Mouse (Mus musculus) MEL (cell line): ENCODE results near the gene Ddx6. TPM values are rescaled to one million over a fixed set of nuclear protein-coding genes. Genes with fewer than 3 reads are reported as not detected.

Experiments
- DNase-seq: peaks from one replicate; pipeline ENCODE4 v3.0.0; 2011; ENCODE audit warnings: low read depth, low spot score
- H3K27ac ChIP-seq: 2 replicates; pipeline ENCODE4 v1.5.1; 2012; ENCODE audit warnings: low read depth, mild to moderate bottlenecking, control low read depth, low read length, moderate library complexity; ENCODE audit not compliant: control insufficient read depth
- H3K27me3 ChIP-seq, 2 experiments: fragments of 150-350 bp in 1 of 2; sonication (generic) in 1 of 2; 2 replicates each; pipeline ENCODE4 v1.6.1; 2012; ENCODE audit warnings: low read length in 2 of 2, mild to moderate bottlenecking in 2 of 2, improper control_type of control experiment in 1 of 2, moderate library complexity in 1 of 2; ENCODE audit not compliant: insufficient read depth in 2 of 2, control insufficient read depth in 1 of 2
- H3K36me3 ChIP-seq, 2 experiments: 2 replicates each; pipeline ENCODE4 v1.6.1; 2012 to 2014; ENCODE audit warnings: low read length in 2 of 2, improper control_type of control experiment in 1 of 2, inconsistent platforms in 1 of 2, mild to moderate bottlenecking in 1 of 2; ENCODE audit not compliant: insufficient read depth in 2 of 2, control insufficient read depth in 1 of 2
- H3K4me1 ChIP-seq, 2 experiments: fragments of 150-350 bp in 1 of 2; sonication (generic) in 1 of 2; 2 replicates each; pipeline ENCODE4 v1.6.1; 2012; ENCODE audit warnings: low read length in 2 of 2, improper control_type of control experiment in 1 of 2, mild to moderate bottlenecking in 1 of 2; ENCODE audit not compliant: insufficient read depth in 2 of 2, control insufficient read depth in 1 of 2
- H3K4me3 ChIP-seq, 2 experiments: fragments of 150-350 bp in 1 of 2; sonication (generic) in 1 of 2; 2 replicates each; pipeline ENCODE4 v1.5.1; 2012; ENCODE audit warnings: low read depth in 2 of 2, low read length in 2 of 2, mild to moderate bottlenecking in 2 of 2, moderate library complexity in 2 of 2, control low read depth in 1 of 2, improper control_type of control experiment in 1 of 2; ENCODE audit not compliant: control insufficient read depth in 1 of 2, insufficient read depth in 1 of 2
- H3K79me2 ChIP-seq: 2 replicates; pipeline ENCODE4 v1.6.1; 2012; ENCODE audit warnings: mild to moderate bottlenecking, low read length, moderate library complexity; ENCODE audit not compliant: control insufficient read depth, poor library complexity, insufficient read depth
- H3K9ac ChIP-seq: 2 replicates; pipeline ENCODE4 v1.6.1; 2012; ENCODE audit warnings: low read depth, mild to moderate bottlenecking, control low read depth, low read length, moderate library complexity; ENCODE audit not compliant: control insufficient read depth, poor library complexity, severe bottlenecking
- H3K9me3 ChIP-seq: fragments of 150-350 bp; sonication (generic); replicated peaks from 2 replicates; pipeline ENCODE4 v1.6.1; 2012; ENCODE audit warnings: mild to moderate bottlenecking, low read length, improper control_type of control experiment, moderate library complexity; ENCODE audit not compliant: insufficient read depth
- BHLHE40 ChIP-seq: IDR thresholded peaks from 2 replicates; pipeline ENCODE4 v1.6.1; 2012; ENCODE audit warnings: low read depth, mild to moderate bottlenecking, inconsistent platforms, low read length, improper control_type of control experiment, borderline replicate concordance
- CHD1 ChIP-seq: IDR thresholded peaks from 2 replicates; pipeline ENCODE4 v1.6.1; 2012; ENCODE audit warnings: low read depth, mild to moderate bottlenecking, inconsistent platforms, low read length, improper control_type of control experiment
- CHD2 ChIP-seq: IDR thresholded peaks from 2 replicates; pipeline ENCODE4 v1.6.1; 2011; ENCODE audit warnings: low read length, improper control_type of control experiment
- CTCF ChIP-seq, 3 experiments: IDR thresholded peaks in 2 of 3; conservative IDR thresholded peaks in 1 of 3; 2 replicates each; pipeline ENCODE4 v1.5.1; 2011 to 2012; ENCODE audit warnings: low read length in 3 of 3, low read depth in 2 of 3, mild to moderate bottlenecking in 2 of 3, improper control_type of control experiment in 1 of 3, inconsistent platforms in 1 of 3, mixed read lengths in 1 of 3, moderate library complexity in 1 of 3; ENCODE audit not compliant: control insufficient read depth in 1 of 3, insufficient read depth in 1 of 3, poor library complexity in 1 of 3, severe bottlenecking in 1 of 3
- ELF1 ChIP-seq: IDR thresholded peaks from 2 replicates; pipeline ENCODE4 v1.6.1; 2014; ENCODE audit warnings: low read depth, mild to moderate bottlenecking, inconsistent platforms, low read length, improper control_type of control experiment, moderate library complexity
- EP300 ChIP-seq, 2 experiments: IDR thresholded peaks; 2 replicates each; pipeline ENCODE4 v1.6.1; 2011; ENCODE audit warnings: improper control_type of control experiment in 2 of 2, low read length in 2 of 2, low read depth in 1 of 2, mild to moderate bottlenecking in 1 of 2
- ETS1 ChIP-seq: IDR thresholded peaks from 2 replicates; pipeline ENCODE4 v1.6.1; 2012; ENCODE audit warnings: low read depth, mild to moderate bottlenecking, inconsistent platforms, low read length, improper control_type of control experiment, moderate library complexity
- GABPA ChIP-seq: IDR thresholded peaks from 2 replicates; pipeline ENCODE4 v1.6.1; 2012; ENCODE audit warnings: low read depth, mild to moderate bottlenecking, inconsistent platforms, low read length, improper control_type of control experiment, moderate library complexity
- GATA1 ChIP-seq: IDR thresholded peaks from 2 replicates; pipeline ENCODE4 v1.6.1; 2011; ENCODE audit warnings: low read depth, low read length, improper control_type of control experiment
- HCFC1 ChIP-seq: IDR thresholded peaks from 2 replicates; pipeline ENCODE4 v1.6.1; 2012; ENCODE audit warnings: low read depth, mild to moderate bottlenecking, inconsistent platforms, low read length, improper control_type of control experiment, moderate library complexity
- JUND ChIP-seq: IDR thresholded peaks from 2 replicates; pipeline ENCODE4 v1.6.1; 2011; ENCODE audit warnings: low read depth, mild to moderate bottlenecking, improper control_type of control experiment, low read length
- KAT2A ChIP-seq: conservative IDR thresholded peaks from 2 replicates; pipeline ENCODE4 v1.6.1; 2012; ENCODE audit warnings: low read depth, low read length, improper control_type of control experiment, inconsistent platforms
- MAFK ChIP-seq: IDR thresholded peaks from 2 replicates; pipeline ENCODE4 v1.6.1; 2011; ENCODE audit warnings: low read depth, mild to moderate bottlenecking, low read length, improper control_type of control experiment, borderline replicate concordance
- MAX ChIP-seq: IDR thresholded peaks from 2 replicates; pipeline ENCODE4 v1.6.1; 2011; ENCODE audit warnings: low read length, improper control_type of control experiment
- MAZ ChIP-seq: IDR thresholded peaks from 2 replicates; pipeline ENCODE4 v1.6.1; 2012; ENCODE audit warnings: low read depth, mild to moderate bottlenecking, inconsistent platforms, low read length, improper control_type of control experiment
- MEF2A ChIP-seq: IDR thresholded peaks from 2 replicates; pipeline ENCODE4 v1.6.1; 2014; ENCODE audit warnings: low read depth, mild to moderate bottlenecking, inconsistent platforms, low read length, improper control_type of control experiment; ENCODE audit not compliant: poor library complexity, insufficient replicate concordance, severe bottlenecking; ENCODE audit errors: extremely low read depth
- MXI1 ChIP-seq: IDR thresholded peaks from 2 replicates; pipeline ENCODE4 v1.6.1; 2011; ENCODE audit warnings: mild to moderate bottlenecking, low read depth, low read length, improper control_type of control experiment
- MYB ChIP-seq: IDR thresholded peaks from 2 replicates; pipeline ENCODE4 v1.6.1; 2011; ENCODE audit warnings: mild to moderate bottlenecking, low read depth, low read length, improper control_type of control experiment
- MYC ChIP-seq: IDR thresholded peaks from 2 replicates; pipeline ENCODE4 v1.6.1; 2011; ENCODE audit warnings: low read depth, mild to moderate bottlenecking, low read length, improper control_type of control experiment, moderate library complexity
- NRF1 ChIP-seq: IDR thresholded peaks from 2 replicates; pipeline ENCODE4 v1.6.1; 2014; ENCODE audit warnings: low read depth, mild to moderate bottlenecking, inconsistent platforms, low read length, improper control_type of control experiment, moderate library complexity; ENCODE audit not compliant: poor library complexity, insufficient read depth, severe bottlenecking
- POLR2A ChIP-seq, 2 experiments: IDR thresholded peaks; 2 replicates each; pipeline ENCODE4 v1.6.1; 2011 to 2012; ENCODE audit warnings: low read length in 2 of 2, mild to moderate bottlenecking in 2 of 2, control low read depth in 1 of 2, improper control_type of control experiment in 1 of 2, low read depth in 1 of 2, moderate library complexity in 1 of 2; ENCODE audit not compliant: control insufficient read depth in 1 of 2, insufficient read depth in 1 of 2, poor library complexity in 1 of 2
- POLR2AphosphoS5 ChIP-seq: IDR thresholded peaks from 2 replicates; pipeline ENCODE4 v1.6.1; 2012; ENCODE audit warnings: low read depth, borderline replicate concordance, mild to moderate bottlenecking, inconsistent platforms, low read length, moderate library complexity, mixed read lengths
- RAD21 ChIP-seq: IDR thresholded peaks from 2 replicates; pipeline ENCODE4 v1.6.1; 2011; ENCODE audit warnings: mild to moderate bottlenecking, low read depth, low read length, improper control_type of control experiment
- RCOR1 ChIP-seq: IDR thresholded peaks from 2 replicates; pipeline ENCODE4 v1.6.1; 2012; ENCODE audit warnings: low read depth, mild to moderate bottlenecking, inconsistent platforms, low read length, improper control_type of control experiment
- SIN3A ChIP-seq: IDR thresholded peaks from 2 replicates; pipeline ENCODE4 v1.6.1; 2012; ENCODE audit warnings: low read length, improper control_type of control experiment, inconsistent platforms
- SMC3 ChIP-seq: IDR thresholded peaks from 2 replicates; pipeline ENCODE4 v1.6.1; 2011; ENCODE audit warnings: low read depth, low read length, improper control_type of control experiment
- TAL1 ChIP-seq: IDR thresholded peaks from 2 replicates; pipeline ENCODE4 v1.6.1; 2012; ENCODE audit warnings: mild to moderate bottlenecking, inconsistent platforms, low read length, moderate library complexity, mixed read lengths
- TBP ChIP-seq: IDR thresholded peaks from 2 replicates; pipeline ENCODE4 v1.8.0; 2011; ENCODE audit warnings: low read depth, low read length, improper control_type of control experiment
- TCF12 ChIP-seq: IDR thresholded peaks from 2 replicates; pipeline ENCODE4 v1.6.1; 2014; ENCODE audit warnings: low read depth, mild to moderate bottlenecking, inconsistent platforms, low read length, improper control_type of control experiment, moderate library complexity
- UBTF ChIP-seq: IDR thresholded peaks from 2 replicates; pipeline ENCODE4 v1.6.1; 2012; ENCODE audit warnings: low read depth, mild to moderate bottlenecking, inconsistent platforms, low read length, improper control_type of control experiment, moderate library complexity, borderline replicate concordance; ENCODE audit not compliant: insufficient read depth
- USF1 ChIP-seq: IDR thresholded peaks from 2 replicates; pipeline ENCODE4 v1.6.1; 2014; ENCODE audit warnings: low read depth, mild to moderate bottlenecking, inconsistent platforms, low read length, improper control_type of control experiment, moderate library complexity
- USF2 ChIP-seq, 2 experiments: IDR thresholded peaks; 2 replicates each; pipeline ENCODE4 v1.6.1; 2011 to 2012; ENCODE audit warnings: improper control_type of control experiment in 2 of 2, low read length in 2 of 2, borderline replicate concordance in 1 of 2, inconsistent platforms in 1 of 2, low read depth in 1 of 2, mild to moderate bottlenecking in 1 of 2; ENCODE audit not compliant: insufficient read depth in 1 of 2
- ZC3H11A ChIP-seq: IDR thresholded peaks from 2 replicates; pipeline ENCODE4 v1.6.1; 2012; ENCODE audit warnings: low read depth, mild to moderate bottlenecking, inconsistent platforms, low read length, improper control_type of control experiment
- ZKSCAN1 ChIP-seq: IDR thresholded peaks from 2 replicates; pipeline ENCODE4 v1.6.1; 2012; ENCODE audit warnings: low read depth, mild to moderate bottlenecking, inconsistent platforms, low read length, improper control_type of control experiment, moderate library complexity
- ZMIZ1 ChIP-seq: IDR thresholded peaks from 2 replicates; pipeline ENCODE4 v1.6.1; 2012; ENCODE audit warnings: low read depth, mild to moderate bottlenecking, inconsistent platforms, low read length, improper control_type of control experiment, moderate library complexity
- polyA plus RNA-seq, 2 experiments: library from polyadenylated mRNA; stranded (reverse) in 1 of 2; unstranded in 1 of 2; fragments of >175 nt in 1 of 2; fragments of >200 nt in 1 of 2; gene quantifications; 2 replicates each; pipeline versions ENCODE4 v1.2.1 to v1.2.4; 2012; ENCODE audit warnings: low replicate concordance in 2 of 2, low read depth in 1 of 2; ENCODE audit not compliant: insufficient read length in 2 of 2, insufficient read depth in 1 of 2, missing spikeins in 1 of 2
- total RNA-seq: library from RNA; depleted of rRNA; stranded (reverse); fragments of 300-350 nt; gene quantifications from 2 replicates; pipeline ENCODE4 v1.2.3, GENCODE M21; 2012

The Ddx6 gene
- total and polyA plus RNA-seq, 3 experiments: 35.9 to 96.5 (median 41.9) TPM

DNA sequence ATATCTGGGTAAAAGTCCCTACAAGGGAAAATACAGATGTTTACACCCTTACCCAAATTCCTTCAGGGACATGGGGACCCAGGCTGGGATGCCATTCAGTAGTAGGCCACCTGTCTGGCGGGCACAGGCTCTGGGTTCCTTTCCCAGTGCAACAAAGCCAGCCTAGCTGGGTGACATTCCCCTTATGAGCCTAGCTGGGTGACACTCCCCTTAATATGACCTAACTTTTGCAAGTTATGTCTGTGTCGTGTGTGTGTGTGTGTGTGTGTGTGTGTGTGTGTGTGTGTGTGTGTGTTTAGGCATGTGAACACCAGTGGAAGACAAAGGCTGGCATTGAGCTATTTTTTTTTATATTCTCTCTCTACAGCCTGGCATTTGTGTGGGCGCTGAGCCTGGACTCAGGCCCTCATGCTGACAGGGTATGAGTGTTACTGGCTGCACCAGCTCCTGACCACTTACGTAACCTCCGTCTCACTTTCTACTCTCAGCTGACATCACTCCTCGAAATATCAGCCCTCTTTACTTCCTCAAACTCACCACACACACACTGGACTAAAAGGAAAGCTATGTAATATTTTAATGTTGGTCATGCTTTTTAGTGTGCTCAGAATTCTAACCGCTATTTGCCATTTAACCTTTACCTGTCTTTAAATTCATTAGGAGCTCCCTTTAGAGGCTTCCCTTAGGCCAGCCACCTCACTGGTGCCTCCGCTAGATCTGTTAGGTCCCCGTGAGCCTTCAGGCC, 37.2 kb upstream of the Ddx6 start:
- no peaks in the 10 kb centered on the region for H3K9me3 ChIP-seq
- H3K79me2 ChIP-seq: no peaks in the 10 kb centered on the region
- H3K9ac ChIP-seq: peak overlapping the region; percentile 73
- peak; percentile 92 for DNase-seq
- no peaks in the 10 kb centered on the region for H3K27me3 ChIP-seq
- H3K27ac ChIP-seq: peak overlapping the region; percentile 94
- H3K4me3 ChIP-seq: peak overlapping the region; percentile 44 to 79
- H3K36me3 ChIP-seq: peaks cover 0 to 30% of the 10 kb centered on the region in 2 experiments; a peak in 2 of 4 replicates
- peaks cover 28 to 33% of the 10 kb centered on the region in 2 experiments for H3K4me1 ChIP-seq
- TF ChIP-seq USF1 (no peak), TCF12 (peak; percentile 52; the same call in 1 of the 2 replicates), EP300 (IDR thresholded peaks at IDR 0.05; ENCODE audit: low read depth in 1 of 2, low read length in 2 of 2) (peak in 1 of 2 experiments; percentile 38; a peak in 1 of 4 replicates), JUND (no peak), ZMIZ1 (peak; percentile 30; the same call in 1 of the 2 replicates), ETS1 (peak; percentile 98), GATA1 (peak; percentile 25; the same call in 1 of the 2 replicates), MEF2A (no peak), NRF1 (no peak), SMC3 (no peak), POLR2A (IDR thresholded peaks at IDR 0.05; ENCODE audit: control insufficient read depth in 1 of 2, insufficient read depth in 1 of 2, low read depth in 1 of 2, low read length in 2 of 2, poor library complexity in 1 of 2) (peak in 1 of 2 experiments; percentile 55; a peak in 2 of 4 replicates), BHLHE40 (no peak), SIN3A (peak; percentile 56), MAX (peak; percentile 57; the same call in 1 of the 2 replicates), MYC (peak; percentile 78; the same call in 1 of the 2 replicates), ZKSCAN1 (no peak), MXI1 (peak; percentile 67), RCOR1 (no peak), CHD1 (no peak), ZC3H11A (peak; percentile 8; the same call in 1 of the 2 replicates), TAL1 (no peak), GABPA (no peak), KAT2A (no peak), MAFK (no peak), CTCF (IDR thresholded peaks at IDR 0.05 in 2 of 3, conservative IDR thresholded peaks at IDR 0.05 in 1 of 3; ENCODE audit: control insufficient read depth in 1 of 3, insufficient read depth in 1 of 3, low read depth in 2 of 3, low read length in 3 of 3, poor library complexity in 1 of 3, severe bottlenecking in 1 of 3) (no peak), TBP (peak; percentile 88), ELF1 (peak; percentile 25; the same call in 1 of the 2 replicates), USF2 (IDR thresholded peaks at IDR 0.05; ENCODE audit: borderline replicate concordance in 1 of 2, insufficient read depth in 1 of 2, low read depth in 1 of 2, low read length in 2 of 2) (no peak), CHD2 (no peak), UBTF (no peak), MYB (no peak), POLR2AphosphoS5 (no peak), RAD21 (no peak), MAZ (no peak), HCFC1 (peak; percentile 32; the same call in 1 of the 2 replicates)
